Mouse (Mus musculus) lung, embryonic 16.5 days (tissue): ENCODE measurements around the gene Oas3. TPM values are rescaled to one million over a fixed set of nuclear protein-coding genes. Genes with fewer than 3 reads are reported as not detected.

Source experiments
- ATAC-seq: fragments of 200-750 bp; cut with Nextera tagmentation; 2 replicates; pipeline ENCODE4 v1.8.0; 2017; ENCODE audit warnings: low read depth, mild to moderate bottlenecking, moderate library complexity
- H3K27ac ChIP-seq: fragments of 300-500 bp; sonication (generic); 2 replicates; pipeline ENCODE4 v1.5.1; 2014; ENCODE audit warnings: mild to moderate bottlenecking, control low read depth, low read length
- H3K27me3 ChIP-seq: fragments of 300-500 bp; sonication (generic); 2 replicates; pipeline ENCODE4 v1.6.1; 2014; ENCODE audit warnings: low read depth, low read length, mixed read lengths; ENCODE audit not compliant: control insufficient read depth, insufficient read depth
- H3K36me3 ChIP-seq: fragments of 300-500 bp; sonication (generic); 2 replicates; pipeline ENCODE4 v1.6.1; 2014; ENCODE audit warnings: low read length; ENCODE audit not compliant: control insufficient read depth, insufficient read depth
- H3K4me1 ChIP-seq: fragments of 300-500 bp; sonication (generic); replicated peaks from 2 replicates; pipeline ENCODE4 v1.6.1; 2014; ENCODE audit warnings: low read length, mixed read lengths; ENCODE audit not compliant: control insufficient read depth, insufficient read depth
- H3K4me2 ChIP-seq: fragments of 300-500 bp; sonication (generic); 2 replicates; pipeline ENCODE4 v1.6.1; 2014; ENCODE audit warnings: low read depth, low read length, control low read depth
- H3K4me3 ChIP-seq: fragments of 300-500 bp; sonication (generic); 2 replicates; pipeline ENCODE4 v1.5.1; 2014; ENCODE audit warnings: mild to moderate bottlenecking, low read length, control low read depth
- H3K9ac ChIP-seq: fragments of 300-500 bp; sonication (generic); 2 replicates; pipeline ENCODE4 v1.6.1; 2014; ENCODE audit warnings: low read length, control low read depth
- H3K9me3 ChIP-seq: fragments of 300-500 bp; sonication (generic); 2 replicates; pipeline ENCODE4 v1.6.1; 2016; ENCODE audit warnings: low read length; ENCODE audit not compliant: control insufficient read depth
- WGBS: fragments of 180-500 bp; shearing (Covaris S2); extraction: QIAGEN DNeasy Blood & Tissue Kit; methylation state at CpG from one replicate; pipeline ENCODE4 v1.1.7; 2014; 5-methylcytosine and 5-hydroxymethylcytosine counted together
- polyA plus RNA-seq: library from polyadenylated mRNA; unstranded; fragments of >200 nt; fragmentation: Nextera tagmentation; extraction: Ambion mirVana; gene quantifications from 2 replicates; pipeline ENCODE4 v1.2.1, GENCODE M21; 2015

The Oas3 gene
- polyA plus RNA-seq, 1 experiment from 2014 or later = 0.10 TPM

- Histone ChIP-seq H3K27me3 (no peaks in the 10 kb centered on the region), H3K9ac (no peak overlapping the region), H3K9me3 (no peaks in the 10 kb centered on the region), H3K4me2 (no peak overlapping the region), H3K4me3 (no peak overlapping the region), H3K4me1 (no peaks in the 10 kb centered on the region), H3K27ac (no peak overlapping the region), H3K36me3 (no peaks in the 10 kb centered on the region)
- ATAC-seq = no peak
- WGBS = 26% methylated on average over 4 of the region's 4 CpGs
Measured at GRCm38 (mm10) chr5:120742125-120742524, 35.3 kb downstream of the Oas3 start.

DNA sequence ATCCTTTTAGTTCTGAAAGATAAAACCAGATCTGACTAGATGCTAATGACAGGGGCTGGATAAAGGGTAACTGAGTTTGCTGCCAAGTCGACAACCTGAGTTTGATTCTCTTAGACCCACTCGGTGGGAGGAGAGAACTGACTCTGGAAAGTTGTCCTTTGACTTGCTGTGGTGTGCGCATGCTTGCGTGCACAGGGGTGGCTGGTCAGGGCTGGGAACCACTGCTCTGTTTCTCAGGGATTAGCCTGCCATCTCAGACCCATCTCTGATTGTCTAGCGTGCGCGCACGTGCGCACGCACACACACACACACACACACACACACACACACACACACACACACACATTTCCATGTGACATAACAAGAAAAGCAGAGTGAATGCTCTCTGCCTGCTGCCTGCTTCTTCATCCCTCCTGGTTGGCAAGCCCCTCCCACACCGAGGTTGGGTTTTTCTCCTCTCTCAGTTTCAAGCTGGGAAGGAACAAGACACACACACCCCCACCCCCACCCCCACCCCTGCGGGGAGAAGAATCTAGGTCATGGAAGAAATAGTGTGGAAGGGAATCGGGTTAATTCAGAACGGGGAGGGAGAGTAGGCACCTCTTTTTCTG is 43.0 kb downstream of the Oas3 start:
- Histone ChIP-seq H3K27me3 (no peaks in the 10 kb centered on the region), H3K4me3 (no peak overlapping the region), H3K9me3 (no peaks in the 10 kb centered on the region), H3K27ac (no peak overlapping the region), H3K36me3 (no peaks in the 10 kb centered on the region), H3K4me2 (no peak overlapping the region), H3K9ac (no peak overlapping the region), H3K4me1 (no peaks in the 10 kb centered on the region)
- ATAC-seq = no peak
- WGBS = 68% methylated on average over 14 of the region's 14 CpGs

DNA sequence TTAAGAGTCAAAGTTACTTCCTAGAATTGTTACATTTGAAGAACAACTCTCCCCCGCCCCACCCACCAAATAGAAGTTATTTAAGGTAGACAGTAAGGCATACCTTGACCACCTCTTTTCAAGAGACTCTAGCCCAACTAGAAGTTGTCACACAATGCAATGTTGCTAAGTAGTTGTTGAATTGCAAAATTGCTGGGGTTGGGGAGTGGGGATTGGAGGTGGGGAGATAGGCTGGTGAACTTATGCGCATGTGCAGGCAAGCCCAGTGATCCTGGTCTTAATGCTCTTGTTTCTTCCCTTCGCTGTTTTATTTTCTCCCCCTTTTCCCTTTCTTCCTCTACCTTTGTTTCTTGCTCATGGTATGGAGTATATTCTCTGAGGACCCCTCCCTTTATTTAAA is 43.8 kb downstream of the Oas3 start:
- Histone ChIP-seq H3K9me3 (no peaks in the 10 kb centered on the region), H3K9ac (no peak overlapping the region), H3K4me1 (no peaks in the 10 kb centered on the region), H3K36me3 (no peaks in the 10 kb centered on the region), H3K27me3 (no peaks in the 10 kb centered on the region), H3K27ac (no peak overlapping the region), H3K4me2 (no peak overlapping the region), H3K4me3 (no peak overlapping the region)
- ATAC-seq = no peak
- 89% methylated on average over 3 of the region's 3 CpGs for WGBS

DNA sequence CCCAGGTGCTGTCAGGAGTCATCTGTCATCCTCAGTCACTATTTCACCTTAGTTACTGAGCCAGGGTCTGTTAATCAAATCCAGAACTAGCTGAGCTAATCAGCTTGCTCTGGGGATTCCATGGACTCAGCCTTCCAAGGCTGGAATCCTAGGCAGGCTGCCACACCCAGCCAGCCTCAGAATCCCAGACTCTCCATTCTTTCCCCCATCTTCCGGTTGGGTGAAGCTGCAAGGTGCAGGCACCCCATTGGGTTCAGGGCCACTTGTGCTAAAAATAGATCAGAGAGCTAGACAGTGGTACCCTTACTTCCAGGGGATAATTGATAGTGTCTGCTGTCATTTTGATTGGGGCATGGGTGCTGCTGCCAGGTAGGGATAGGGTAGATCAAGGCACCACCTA is 44.7 kb downstream of the Oas3 start:
- WGBS = 62% methylated on average over 1 of the region's 1 CpGs
- no peaks in the 10 kb centered on the region for H3K27me3 ChIP-seq

GRCm38 (mm10) chr5:120729319-120729718 is 48.1 kb downstream of the Oas3 start:
- WGBS = 57% methylated on average over 10 of the region's 10 CpGs
- Histone ChIP-seq H3K9me3 (no peaks in the 10 kb centered on the region), H3K9ac (no peak overlapping the region), H3K27ac (no peak overlapping the region), H3K4me1 (no peaks in the 10 kb centered on the region), H3K36me3 (no peaks in the 10 kb centered on the region), H3K27me3 (no peaks in the 10 kb centered on the region), H3K4me2 (no peak overlapping the region), H3K4me3 (no peak overlapping the region)
- no peak for ATAC-seq

More for the DNA sequence above, 44.7 kb downstream of the Oas3 start:
- H3K4me3 ChIP-seq = no peak overlapping the region
- H3K27ac ChIP-seq = no peak overlapping the region
- no peaks in the 10 kb centered on the region for H3K36me3 ChIP-seq
- no peaks in the 10 kb centered on the region for H3K4me1 ChIP-seq
- ATAC-seq = no peak
- H3K9me3 ChIP-seq = no peaks in the 10 kb centered on the region
- H3K4me2 ChIP-seq = no peak overlapping the region
- no peak overlapping the region for H3K9ac ChIP-seq

GRCm38 (mm10) chr5:120725811-120726455 is 51.5 kb downstream of the Oas3 start:
- no peak for ATAC-seq
- WGBS = 58% methylated on average over 12 of the region's 12 CpGs
- H3K36me3 ChIP-seq = no peaks in the 10 kb centered on the region
- no peak overlapping the region for H3K9ac ChIP-seq
- no peak overlapping the region for H3K27ac ChIP-seq
- H3K4me2 ChIP-seq = no peak overlapping the region
- no peaks in the 10 kb centered on the region for H3K9me3 ChIP-seq
- no peaks in the 10 kb centered on the region for H3K4me1 ChIP-seq
- no peak overlapping the region for H3K4me3 ChIP-seq
- H3K27me3 ChIP-seq = no peaks in the 10 kb centered on the region

DNA sequence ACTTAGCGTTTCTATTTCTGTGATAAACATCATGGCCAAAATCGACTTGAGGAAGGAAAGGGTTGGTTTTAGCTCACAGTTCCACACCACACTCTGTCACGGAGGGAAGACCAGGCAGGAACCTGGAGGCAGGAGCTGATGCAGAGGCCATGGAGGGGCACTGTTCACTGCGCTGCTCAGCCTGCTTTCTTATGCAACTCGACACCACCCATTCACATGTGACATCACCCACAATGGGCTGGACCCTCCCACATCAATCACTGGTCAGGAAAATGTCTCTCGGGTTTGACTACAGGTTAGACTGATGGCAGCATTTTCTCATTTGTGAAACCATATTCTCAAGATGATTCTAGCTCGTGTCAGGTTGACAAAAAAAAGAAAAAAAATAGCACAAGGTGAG is 56.5 kb downstream of the Oas3 start:
- H3K4me3 ChIP-seq = no peak overlapping the region
- no peak overlapping the region for H3K27ac ChIP-seq
- no peak overlapping the region for H3K9ac ChIP-seq
- no peak for ATAC-seq
- no peaks in the 10 kb centered on the region for H3K4me1 ChIP-seq
- H3K4me2 ChIP-seq = no peak overlapping the region
- 50% methylated on average over 7 of the region's 7 CpGs for WGBS
- no peaks in the 10 kb centered on the region for H3K27me3 ChIP-seq
- H3K9me3 ChIP-seq = no peaks in the 10 kb centered on the region
- H3K36me3 ChIP-seq = no peaks in the 10 kb centered on the region

- no peaks in the 10 kb centered on the region for H3K9me3 ChIP-seq
- no peaks in the 10 kb centered on the region for H3K36me3 ChIP-seq
- H3K4me2 ChIP-seq = no peak overlapping the region
- H3K4me3 ChIP-seq = no peak overlapping the region
- 41% methylated on average over 14 of the region's 15 CpGs for WGBS
- no peak overlapping the region for H3K9ac ChIP-seq
- no peak overlapping the region for H3K27ac ChIP-seq
- no peaks in the 10 kb centered on the region for H3K4me1 ChIP-seq
- ATAC-seq = no peak
- H3K27me3 ChIP-seq = peaks cover 6% of the 10 kb centered on the region; the same call in 1 of the 2 replicates
Measured at GRCm38 (mm10) chr5:120718600-120719378, 58.7 kb downstream of the Oas3 start.

DNA sequence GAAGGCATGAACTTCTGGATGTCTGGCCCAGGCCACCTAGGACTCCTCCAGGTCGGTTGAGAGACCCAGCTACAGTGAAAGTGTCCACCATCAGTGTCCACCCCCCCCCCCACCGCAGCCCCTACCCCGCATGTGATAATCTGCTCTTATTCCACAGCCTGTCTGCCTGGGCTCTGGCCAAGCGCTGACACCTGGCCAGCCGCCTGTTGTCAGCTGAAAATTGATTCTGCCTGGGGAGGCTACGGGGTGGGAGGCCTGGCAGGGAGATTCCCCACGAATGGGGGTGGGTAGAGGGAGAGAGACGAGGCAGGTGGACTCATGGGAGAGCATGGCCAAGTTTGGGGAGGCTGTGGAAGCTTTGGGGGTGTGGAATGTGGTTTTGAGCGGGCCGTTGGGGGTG is 60.3 kb downstream of the Oas3 start:
- no peak for ATAC-seq
- H3K27me3 ChIP-seq = peaks cover 21% of the 10 kb centered on the region
- no peak overlapping the region for H3K4me3 ChIP-seq
- H3K4me2 ChIP-seq = no peak overlapping the region
- no peaks in the 10 kb centered on the region for H3K9me3 ChIP-seq
- H3K4me1 ChIP-seq = no peaks in the 10 kb centered on the region
- WGBS = 60% methylated on average over 10 of the region's 10 CpGs
- H3K36me3 ChIP-seq = no peaks in the 10 kb centered on the region
- no peak overlapping the region for H3K27ac ChIP-seq
- no peak overlapping the region for H3K9ac ChIP-seq
